Mouse (Mus musculus): ENCODE results near the gene Gsg1.

Gene Gsg1

DNA sequence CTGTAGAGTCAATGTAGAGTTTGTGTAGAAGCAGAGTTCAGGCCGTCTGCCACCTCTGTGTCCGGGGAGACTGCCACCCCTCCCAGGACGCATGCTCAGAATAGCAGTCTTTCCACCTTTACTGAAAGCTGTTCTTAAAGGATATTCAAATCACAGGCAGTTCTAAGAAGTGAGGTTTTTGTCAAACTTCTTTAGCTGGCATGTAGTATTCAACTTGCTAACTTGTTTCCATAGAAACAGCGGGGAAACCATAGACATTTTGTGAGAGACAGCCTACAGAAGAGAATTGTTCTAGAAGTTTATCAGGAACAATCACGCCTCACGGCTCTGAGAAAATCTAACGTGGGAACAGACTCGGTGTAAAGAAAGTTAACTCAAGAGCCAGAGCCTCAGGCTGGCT lies 47.2 kb downstream of the Gsg1 start:
- no peak for DNase-seq (ENCODE audit: low read depth, low spot score)

DNA sequence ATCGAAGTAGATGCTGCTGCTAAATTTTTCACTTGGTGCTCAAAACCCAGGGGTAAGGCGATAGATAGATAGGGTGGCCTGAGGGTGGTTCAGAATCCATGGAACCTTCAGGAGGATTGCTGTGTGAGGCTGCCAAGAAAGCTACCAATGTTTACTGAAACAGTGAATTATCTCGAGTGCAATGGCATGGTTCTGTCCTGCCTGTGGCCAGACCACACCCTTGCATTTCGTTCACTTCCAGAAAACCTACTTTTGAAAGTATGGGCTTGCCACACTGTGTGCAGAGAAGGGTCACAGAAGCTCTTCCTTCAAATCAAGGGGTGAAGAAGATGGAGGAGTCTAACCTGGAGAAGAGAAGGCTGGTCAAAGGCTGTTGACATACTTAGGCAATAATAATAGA lies 48.3 kb downstream of the Gsg1 start:
- no peak for DNase-seq (ENCODE audit: low read depth, low spot score)

DNA sequence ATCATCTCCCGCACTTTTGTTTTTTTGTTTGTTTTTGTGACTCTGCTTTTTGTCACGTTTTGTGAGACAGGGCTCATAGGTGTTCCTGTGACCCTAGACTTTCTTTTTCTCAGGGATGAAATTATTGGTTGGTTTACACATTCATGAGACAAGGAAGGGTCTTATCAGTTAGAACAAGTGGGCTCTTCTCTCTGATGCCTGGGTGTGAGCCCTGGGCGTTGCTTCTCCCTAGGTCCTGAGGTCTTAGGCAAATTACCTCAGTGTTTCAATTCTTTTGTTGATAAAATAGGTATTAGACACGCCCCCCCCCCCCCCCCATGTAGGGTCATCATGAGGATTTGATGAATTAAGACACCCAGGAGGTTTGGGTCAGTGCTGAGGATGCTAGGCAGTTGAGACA lies 49.3 kb downstream of the Gsg1 start:
- no peak for DNase-seq (ENCODE audit: low read depth, low spot score)

DNA sequence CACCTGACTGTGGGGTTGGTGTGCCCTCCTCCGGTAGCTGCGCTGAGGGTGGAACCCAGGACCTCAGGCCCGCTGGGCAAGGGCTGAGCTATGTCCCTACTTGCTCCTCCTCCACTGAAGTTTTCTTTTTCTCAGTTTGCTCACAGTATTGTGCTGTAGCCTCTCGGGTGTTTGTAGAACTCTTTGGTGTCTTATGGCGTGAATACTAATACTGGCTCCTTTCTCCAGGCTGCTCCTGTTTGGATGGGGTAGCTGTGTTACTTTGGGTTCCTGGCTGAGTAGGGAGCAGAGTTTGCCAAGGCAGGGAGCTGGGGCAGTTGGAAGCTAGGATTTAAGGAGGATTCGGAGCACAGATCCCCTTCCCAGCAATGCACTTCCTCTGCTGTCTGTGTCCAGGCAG lies 50.4 kb downstream of the Gsg1 start:
- no peak for DNase-seq (ENCODE audit: low read depth, low spot score)

DNA sequence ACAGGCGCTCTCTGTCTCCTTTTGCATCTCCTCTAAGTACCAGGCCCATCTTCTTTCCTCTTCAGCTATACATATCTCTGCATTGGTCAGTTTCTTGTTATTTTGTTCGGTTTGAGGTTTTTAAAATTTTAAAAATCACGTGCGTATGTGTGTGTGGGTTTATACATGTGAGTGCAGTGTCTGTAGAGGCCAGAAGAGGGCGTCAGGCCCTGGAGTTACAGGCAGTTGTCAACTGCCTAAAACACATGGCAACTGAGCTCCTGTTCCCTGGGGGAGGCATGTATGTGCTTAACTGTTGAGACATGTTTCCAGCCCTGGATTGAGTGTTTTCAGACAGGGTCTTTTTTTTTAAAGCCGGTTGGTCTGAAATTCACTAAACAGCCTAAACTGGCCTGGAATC lies 51.5 kb downstream of the Gsg1 start:
- no peak for DNase-seq (ENCODE audit: low read depth, low spot score)

DNA sequence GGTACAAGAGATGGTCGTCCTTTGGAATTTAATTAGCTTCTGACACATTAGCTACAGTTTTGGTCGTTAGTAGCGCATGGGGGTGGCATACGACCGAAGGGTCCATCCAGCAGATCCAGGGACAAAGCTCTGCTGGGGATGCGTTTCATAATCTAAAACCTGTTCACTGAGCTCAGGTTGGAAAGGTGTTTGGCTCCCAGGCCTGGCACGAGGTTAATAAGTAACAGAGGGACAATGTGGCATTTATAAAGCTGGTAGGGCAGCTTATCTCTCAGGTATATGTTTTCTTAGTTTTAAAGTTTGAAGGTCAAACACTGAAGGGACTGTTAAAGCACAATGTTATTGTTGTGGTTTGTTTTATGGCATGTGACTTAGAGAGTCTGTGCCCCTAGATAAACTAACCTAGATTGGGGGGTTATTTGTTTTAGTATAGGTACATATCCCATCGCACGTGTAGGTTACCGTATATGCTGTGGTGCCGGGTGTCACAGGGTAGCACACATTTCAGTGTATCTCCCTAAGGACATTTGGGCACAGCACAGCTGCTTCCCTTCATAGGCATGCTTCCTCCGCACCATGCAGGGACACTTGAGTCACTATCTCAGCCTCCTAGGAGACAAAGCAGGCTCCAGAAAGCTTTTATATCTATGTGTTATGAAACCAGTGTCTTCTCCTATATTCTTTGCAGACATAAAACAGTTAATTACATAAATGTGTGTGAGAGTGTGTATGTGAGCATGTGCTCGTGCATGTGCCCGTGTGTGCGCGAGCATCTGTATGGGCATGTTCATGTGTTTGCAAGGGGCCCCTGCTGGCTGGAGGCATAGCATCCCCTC lies 53.8 kb downstream of the Gsg1 start:
- DNase-seq (ENCODE audit: low read depth, low spot score), result no peak

DNA sequence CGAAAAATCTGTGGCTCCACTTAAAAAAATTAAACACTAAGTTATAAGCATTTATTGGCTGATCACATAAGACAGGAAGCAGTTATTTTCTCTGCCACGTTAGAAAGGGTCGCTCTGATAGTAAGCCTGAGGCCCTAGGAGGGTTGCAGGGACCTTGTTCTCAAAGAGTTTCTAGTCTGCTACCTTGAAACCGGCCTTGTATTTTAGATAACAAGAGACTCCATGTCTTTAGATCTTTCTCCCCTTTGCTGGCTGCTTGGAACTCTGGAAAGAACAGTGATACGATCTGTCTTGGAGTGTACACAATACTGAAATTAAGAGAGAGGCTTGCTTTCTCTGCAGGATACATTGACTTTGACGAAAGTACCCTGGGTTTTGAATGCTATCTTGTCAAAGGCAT lies 55.4 kb downstream of the Gsg1 start:
- DNase-seq (ENCODE audit: low read depth, low spot score), result no peak

DNA sequence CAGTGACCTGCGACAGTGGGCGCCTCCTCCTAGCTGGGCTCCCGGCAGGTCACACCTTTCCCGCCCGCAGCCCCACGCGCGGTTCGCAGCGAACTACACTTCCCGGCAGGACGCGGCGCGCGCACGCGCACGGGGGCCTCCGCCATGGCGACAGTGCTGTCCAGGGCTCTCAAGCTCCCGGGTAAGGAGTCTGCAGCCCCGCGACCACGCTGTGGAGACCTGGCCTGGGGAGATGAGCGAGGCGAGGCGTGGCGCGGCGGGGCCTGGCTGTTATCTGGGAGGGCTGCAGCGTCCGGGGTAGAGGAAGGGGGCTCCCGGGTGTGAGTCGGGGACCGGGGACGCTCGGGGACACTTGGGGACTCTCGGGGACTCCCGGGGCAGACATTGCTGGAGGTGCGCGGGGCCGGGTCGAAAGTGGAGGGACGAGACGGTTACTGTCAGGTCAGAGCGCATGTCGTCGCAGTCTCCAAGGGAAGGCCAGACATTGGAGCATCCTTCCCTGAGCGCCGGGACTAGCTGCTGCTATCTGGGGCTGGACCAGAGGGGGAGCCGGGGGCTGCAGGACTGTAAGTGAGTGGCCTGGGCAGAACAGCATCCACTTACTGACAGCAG lies 56.1 kb downstream of the Gsg1 start, which contains the start of the genes Fam234b and Hebp1:
Gene Fam234b (plus strand): TSS at position 57 of the 612 bp plus-strand sequence.
Gene Hebp1 (minus strand): TSS at position 102 of the 612 bp plus-strand sequence.
- DNase-seq (ENCODE audit: low read depth, low spot score), result no peak

DNA sequence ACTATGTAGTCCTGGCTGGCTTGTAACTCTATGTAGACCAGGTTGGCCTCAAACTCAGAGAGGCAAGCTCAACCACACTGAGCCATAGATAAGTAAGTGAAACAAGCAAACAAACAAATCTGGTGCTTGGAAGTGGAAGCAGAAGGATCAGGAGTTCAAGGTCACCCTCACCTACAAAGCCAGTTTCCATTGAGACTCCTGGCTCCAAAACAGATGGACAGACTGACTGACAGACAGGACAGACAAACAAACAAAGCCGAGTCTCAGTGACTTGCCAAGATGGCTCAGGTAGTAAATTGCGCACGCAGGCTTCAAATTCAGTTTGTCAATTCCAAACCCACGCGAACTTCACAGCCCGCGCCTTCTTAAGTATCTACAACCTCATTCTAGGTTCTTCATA lies 56.7 kb downstream of the Gsg1 start:
- DNase-seq (ENCODE audit: low read depth, low spot score), result no peak

DNA sequence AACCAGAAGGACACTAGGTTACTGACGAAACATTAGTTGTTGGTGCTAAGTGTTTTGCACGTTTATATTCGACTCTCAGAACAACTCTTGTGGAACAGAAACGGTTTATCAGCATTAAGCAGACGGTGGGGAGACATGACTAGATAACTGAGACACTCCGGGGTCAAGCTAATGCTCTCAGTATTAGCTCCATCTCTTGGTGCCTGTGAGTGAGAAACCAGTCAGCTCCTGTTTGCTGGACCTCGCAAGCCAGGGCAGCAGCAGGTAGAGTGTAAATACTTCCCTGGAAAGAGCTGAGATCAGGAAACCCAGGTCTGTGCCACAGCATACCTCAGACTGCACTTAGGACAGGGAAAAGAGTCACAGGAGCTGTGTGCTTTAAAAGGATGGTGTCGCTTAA lies 57.4 kb downstream of the Gsg1 start:
- DNase-seq (ENCODE audit: low read depth, low spot score), result no peak

DNA sequence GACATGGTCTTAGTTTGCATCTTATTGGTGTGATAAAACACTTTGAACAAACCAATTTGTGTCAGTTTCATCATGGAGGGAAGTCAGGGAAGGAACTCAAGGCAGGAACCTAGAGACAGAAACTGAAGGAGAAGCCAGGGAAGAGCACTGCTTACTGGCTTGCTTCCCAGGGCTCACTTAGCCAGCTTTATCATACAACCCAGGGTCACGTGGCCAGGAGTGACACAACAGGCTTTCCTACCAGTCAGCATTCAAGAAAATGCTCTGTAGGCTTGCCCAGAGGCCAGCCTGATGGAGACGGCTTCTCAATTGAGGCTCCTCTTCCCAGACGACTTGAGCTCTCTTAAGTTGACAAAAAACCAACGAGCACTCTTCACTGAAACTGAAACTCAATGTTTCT lies 59.2 kb downstream of the Gsg1 start:
- DNase-seq (ENCODE audit: low read depth, low spot score), result no peak

DNA sequence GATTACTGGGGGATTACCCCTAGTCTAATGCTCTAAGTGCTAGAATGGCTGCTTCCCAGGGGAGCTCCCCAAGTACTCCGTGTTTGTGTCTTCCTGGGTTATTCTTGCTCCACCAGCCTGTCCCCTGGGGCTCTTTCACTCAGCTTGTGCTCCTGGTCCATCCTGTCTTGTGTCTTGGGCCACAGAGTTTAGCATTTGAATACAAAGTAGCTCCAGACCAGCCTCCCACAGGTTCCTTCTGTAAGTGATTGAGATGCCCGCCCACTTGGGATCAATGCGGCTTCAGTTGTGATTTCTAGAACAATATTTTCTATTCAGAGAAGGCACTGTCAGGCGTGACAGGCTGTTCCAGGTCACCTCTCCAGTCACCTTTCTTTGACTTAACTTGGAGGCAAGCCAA lies 60.4 kb downstream of the Gsg1 start:
- DNase-seq (ENCODE audit: low read depth, low spot score), result no peak

DNA sequence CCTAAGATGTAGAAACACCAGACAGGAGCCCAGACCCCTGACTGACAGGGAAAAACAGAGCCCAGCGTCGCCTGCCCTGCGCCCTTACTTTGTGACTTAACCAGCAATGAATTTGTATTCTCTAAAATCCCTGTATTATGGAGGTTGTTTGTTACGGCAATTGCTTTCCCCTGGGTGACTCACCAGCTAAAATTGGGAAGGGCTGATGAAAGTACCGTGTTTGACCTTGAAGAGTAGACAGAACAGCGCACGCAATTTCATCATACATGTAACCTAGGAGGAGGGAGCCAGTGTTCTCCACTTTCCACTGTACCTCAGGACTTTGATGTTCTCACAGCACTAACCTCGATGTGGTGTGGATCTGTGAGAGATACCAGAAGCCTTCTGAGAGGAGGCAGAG lies 61.2 kb downstream of the Gsg1 start:
- no peak for DNase-seq (ENCODE audit: low read depth, low spot score)

DNA sequence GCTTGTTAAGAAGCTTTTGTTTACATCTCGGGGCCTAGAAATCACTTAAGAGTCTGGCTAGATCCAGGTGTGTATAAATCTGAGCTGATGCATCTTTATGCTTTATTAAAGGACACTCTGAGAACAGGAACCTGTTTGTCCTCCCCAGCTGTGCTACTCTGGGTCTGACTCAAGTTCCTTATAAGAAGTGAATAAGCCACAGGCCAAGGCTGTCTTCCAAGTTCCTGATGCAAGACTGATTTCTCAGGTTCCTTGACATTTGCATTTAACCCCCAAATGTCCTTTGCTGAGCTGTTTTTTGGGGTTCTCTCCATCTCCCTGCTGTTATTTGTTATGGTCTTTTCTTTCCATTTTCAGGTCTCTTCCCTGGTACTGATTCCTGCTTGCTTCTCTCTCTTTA lies 62.2 kb downstream of the Gsg1 start:
- DNase-seq (ENCODE audit: low read depth, low spot score), result no peak

DNA sequence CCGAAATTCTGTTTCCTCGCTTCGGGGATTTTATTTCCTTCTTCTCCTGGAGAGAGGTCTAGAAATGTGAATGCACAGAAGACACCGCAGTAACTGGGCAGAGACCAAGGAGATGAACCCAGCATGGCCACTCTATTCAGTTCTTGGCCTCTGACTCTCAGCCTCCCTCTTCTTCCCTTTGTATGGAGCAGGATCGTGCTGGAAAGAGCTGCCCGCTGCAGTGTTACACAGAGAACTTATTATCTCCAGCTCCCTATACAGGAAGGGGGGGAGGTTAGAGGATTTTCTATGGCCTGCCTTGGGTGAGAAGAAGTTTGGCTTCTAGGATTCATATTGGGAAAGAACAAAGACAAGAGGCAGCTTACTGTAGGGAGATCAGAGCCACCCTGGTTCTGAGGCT lies 64.0 kb downstream of the Gsg1 start:
- no peak for DNase-seq (ENCODE audit: low read depth, low spot score)

DNA sequence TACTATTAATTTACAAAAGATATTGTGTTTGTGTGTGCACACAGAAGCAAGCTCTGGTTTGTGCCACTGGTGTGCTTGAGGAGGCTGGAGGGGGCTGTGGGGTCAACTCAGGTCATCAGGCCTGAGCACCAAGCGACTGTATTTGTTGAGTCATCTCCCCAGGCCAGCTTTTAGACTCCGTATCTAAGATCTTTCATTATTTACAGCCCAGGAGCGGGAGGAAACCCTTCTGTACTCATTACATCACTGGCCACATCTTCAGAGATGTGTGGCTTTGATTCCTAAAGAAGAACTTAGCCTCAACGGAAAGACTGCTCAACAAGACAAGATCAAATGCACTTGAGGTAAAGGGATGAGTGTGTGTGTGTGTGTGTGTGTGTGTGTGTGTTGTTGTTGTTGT lies 65.5 kb downstream of the Gsg1 start:
- DNase-seq (ENCODE audit: low read depth, low spot score), result no peak

All from A20 (cell line).